Mouse (Mus musculus) kidney, adult 2 months (tissue): Measurements from ENCODE around the gene Angptl8.

Source experiments
- CTCF ChIP-seq: fragments of 200-500 bp; conservative IDR thresholded peaks from 2 replicates; pipeline ENCODE4 v1.5.1; 2011; ENCODE audit warnings: low read depth, mild to moderate bottlenecking, control low read depth, low read length, moderate library complexity, mixed read lengths; ENCODE audit not compliant: insufficient read depth, insufficient read length
- POLR2A ChIP-seq: fragments of 200-500 bp; IDR thresholded peaks from one replicate; pipeline ENCODE4 v1.6.1; 2011; ENCODE audit warnings: low read depth, low read length, control low read depth

DNA sequence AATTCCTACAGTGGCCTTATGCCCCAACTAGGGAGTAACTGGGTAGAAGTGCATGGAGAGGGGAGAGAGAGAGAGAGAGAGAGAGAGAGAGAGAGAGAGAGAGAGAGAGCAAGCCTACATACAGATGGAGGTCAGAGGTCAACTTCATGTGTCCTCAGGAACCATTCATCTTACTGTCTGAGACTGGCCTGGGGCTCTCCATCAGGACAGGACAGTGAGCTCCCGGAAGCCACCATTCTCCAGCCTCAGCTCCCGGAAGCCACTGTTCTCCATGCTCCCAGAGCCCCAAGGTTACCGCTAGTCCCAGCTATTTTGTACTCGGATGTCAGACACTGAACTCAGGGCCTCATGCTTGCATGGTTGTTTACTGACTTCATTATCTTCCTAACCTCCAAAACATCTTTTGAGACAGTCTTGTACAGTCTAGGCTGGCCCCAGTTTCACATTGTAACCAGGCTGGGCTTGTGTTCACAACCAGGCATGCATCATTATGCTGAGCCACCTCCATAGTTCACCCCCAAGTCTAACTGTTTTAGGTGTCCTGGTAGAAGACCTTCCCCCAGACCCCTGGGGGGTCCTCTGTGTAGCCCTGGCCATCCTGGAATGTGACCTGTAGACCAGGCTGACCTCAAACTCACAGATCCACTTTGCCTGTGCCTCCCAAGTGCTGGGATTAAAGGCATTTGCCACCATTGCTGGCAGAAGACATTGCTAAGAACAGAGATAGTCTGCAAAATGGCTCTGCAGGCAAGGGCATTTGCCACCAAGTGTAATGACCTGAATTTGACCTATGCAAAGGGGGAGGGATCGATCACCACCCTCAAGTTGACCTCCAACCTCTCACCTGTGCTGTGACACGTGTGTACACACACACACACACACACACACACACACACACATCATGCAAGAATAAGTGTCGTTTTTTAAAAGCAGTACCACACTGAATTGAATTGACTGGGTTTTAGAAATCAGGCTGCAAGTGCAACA lies 14.7 kb downstream of the Angptl8 start:
- no peak for TF ChIP-seq POLR2A
- TF ChIP-seq CTCF: no peak
